Mouse (Mus musculus): ENCODE results near the gene Kcnj10. TPM values are rescaled to one million over a fixed set of nuclear protein-coding genes. Genes with fewer than 3 reads are reported as not detected.

Gene Kcnj10
- polyA plus RNA-seq, 1 experiment, result 2.3 TPM

DNA sequence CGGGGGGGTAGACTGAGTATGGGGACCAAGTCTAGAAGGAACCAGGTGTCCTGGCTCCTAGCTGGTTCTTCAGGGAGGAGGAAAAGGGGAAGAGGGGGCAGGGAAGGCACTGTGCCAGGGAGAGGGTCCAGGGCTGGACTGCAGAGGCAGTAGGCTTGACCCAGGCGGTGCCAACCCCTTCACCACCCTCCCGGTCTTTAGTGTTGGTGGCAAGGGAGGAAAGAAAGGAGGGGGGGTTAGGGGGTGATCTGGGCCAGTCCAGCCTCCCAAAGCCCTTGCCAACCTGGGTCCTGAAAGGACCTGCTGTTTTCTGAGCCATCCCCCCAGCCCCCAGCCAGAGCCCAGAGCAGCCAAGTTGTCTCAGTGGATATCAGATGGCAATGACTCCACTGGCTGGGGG lies 1.7 kb downstream of the Kcnj10 start:
- Histone ChIP-seq H3K4me3 (replicated peaks; ENCODE audit: control insufficient read depth, low read depth, low read length) (no peak overlapping the region), H3K27ac (ENCODE audit: control insufficient read depth, insufficient read depth, low read depth, low read length, poor library complexity) (no peak overlapping the region), H3K4me1 (ENCODE audit: control insufficient read depth, insufficient read depth, low read length) (peaks cover 1% of the 10 kb centered on the region; the same call in 1 of the 2 replicates)
- 67% methylated on average over 3 of the region's 3 CpGs for WGBS
- TF ChIP-seq CTCF (IDR thresholded peaks at IDR 0.05; ENCODE audit: control insufficient read depth, insufficient read depth, low read length), result no peak
- TF ChIP-seq POLR2A (IDR thresholded peaks at IDR 0.05; ENCODE audit: borderline replicate concordance, control insufficient read depth, low read depth, low read length), result no peak

DNA sequence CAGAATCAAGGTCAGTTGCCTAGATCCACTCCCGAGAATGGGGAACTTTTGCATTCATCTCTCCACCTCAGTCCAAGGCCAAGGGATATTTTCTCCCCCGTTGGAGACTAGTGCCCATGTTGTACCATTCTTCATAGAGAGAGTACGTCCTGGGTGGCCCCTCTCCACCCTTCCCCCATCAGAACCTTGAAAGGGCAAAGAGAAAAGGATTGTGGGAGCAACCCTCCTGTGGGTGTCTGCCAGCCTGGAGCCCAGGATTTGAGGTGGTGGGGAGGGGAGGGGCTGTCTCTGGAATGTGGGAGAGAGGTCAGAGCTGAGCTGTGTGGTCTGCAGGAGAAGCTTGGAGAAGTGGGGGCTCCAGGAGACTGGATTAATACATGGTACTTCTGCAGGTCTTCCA lies 2.9 kb downstream of the Kcnj10 start:
- Histone ChIP-seq H3K27ac (ENCODE audit: control insufficient read depth, insufficient read depth, low read depth, low read length, poor library complexity) (no peak overlapping the region), H3K4me1 (ENCODE audit: control insufficient read depth, insufficient read depth, low read length) (peaks cover 3% of the 10 kb centered on the region; the same call in 1 of the 2 replicates), H3K4me3 (replicated peaks; ENCODE audit: control insufficient read depth, low read depth, low read length) (no peak overlapping the region)
- TF ChIP-seq POLR2A (IDR thresholded peaks at IDR 0.05; ENCODE audit: borderline replicate concordance, control insufficient read depth, low read depth, low read length) (no peak), CTCF (IDR thresholded peaks at IDR 0.05; ENCODE audit: control insufficient read depth, insufficient read depth, low read length) (no peak)
- 64% methylated on average over 3 of the region's 3 CpGs for WGBS

DNA sequence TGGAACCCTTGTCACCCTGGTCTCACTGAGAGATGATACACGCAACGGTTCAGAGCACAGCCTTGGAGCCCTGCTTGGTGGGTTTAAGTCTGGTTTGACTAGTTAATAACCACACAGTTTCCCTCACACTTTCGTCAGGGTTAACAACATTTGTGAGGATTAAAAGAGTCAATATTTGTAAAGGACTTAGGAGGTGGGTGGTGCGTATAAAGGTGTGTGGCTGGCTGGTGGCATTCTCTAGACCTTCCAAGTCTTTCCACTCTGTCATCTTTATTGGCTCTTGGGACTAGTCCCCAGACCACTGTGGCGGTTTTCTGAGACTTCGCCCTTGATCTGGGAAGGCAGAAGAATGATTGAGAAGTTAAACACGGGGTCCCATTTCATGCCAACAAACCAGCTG lies 3.8 kb downstream of the Kcnj10 start:
- WGBS, result 79% methylated on average over 7 of the region's 7 CpGs
- TF ChIP-seq CTCF (IDR thresholded peaks at IDR 0.05; ENCODE audit: control insufficient read depth, insufficient read depth, low read length), result no peak
- TF ChIP-seq POLR2A (IDR thresholded peaks at IDR 0.05; ENCODE audit: borderline replicate concordance, control insufficient read depth, low read depth, low read length), result no peak
- peaks cover 3% of the 10 kb centered on the region; the same call in 1 of the 2 replicates for H3K4me1 ChIP-seq (ENCODE audit: control insufficient read depth, insufficient read depth, low read length)
- H3K27ac ChIP-seq (ENCODE audit: control insufficient read depth, insufficient read depth, low read depth, low read length, poor library complexity), result no peak overlapping the region
- no peak overlapping the region for H3K4me3 ChIP-seq (replicated peaks; ENCODE audit: control insufficient read depth, low read depth, low read length)

DNA sequence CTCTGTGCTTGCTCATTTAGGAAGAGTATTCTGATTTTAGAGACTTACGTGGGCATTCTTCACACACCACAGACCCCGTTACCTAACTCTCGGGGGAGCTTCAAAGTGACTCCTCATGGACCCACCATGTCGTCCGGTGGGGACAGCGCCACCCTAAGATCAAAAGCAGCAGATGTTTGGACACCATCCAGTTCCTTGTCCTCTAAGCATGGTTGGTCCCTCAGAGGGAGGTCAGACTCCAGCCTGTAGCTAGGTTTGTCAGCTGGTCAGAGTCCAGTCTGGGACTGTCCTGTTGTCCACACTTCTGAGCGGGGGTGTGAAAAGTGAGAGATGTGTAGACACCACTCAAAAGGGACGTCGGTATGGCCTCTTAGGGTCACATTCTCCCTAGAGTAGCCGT lies 5.7 kb downstream of the Kcnj10 start:
- Histone ChIP-seq H3K27ac (ENCODE audit: control insufficient read depth, insufficient read depth, low read depth, low read length, poor library complexity) (no peak overlapping the region), H3K4me1 (ENCODE audit: control insufficient read depth, insufficient read depth, low read length) (peaks cover 4% of the 10 kb centered on the region; the same call in 1 of the 2 replicates), H3K4me3 (replicated peaks; ENCODE audit: control insufficient read depth, low read depth, low read length) (no peak overlapping the region)
- WGBS, result 76% methylated on average over 10 of the region's 10 CpGs
- TF ChIP-seq CTCF (IDR thresholded peaks at IDR 0.05; ENCODE audit: control insufficient read depth, insufficient read depth, low read length) (no peak), POLR2A (IDR thresholded peaks at IDR 0.05; ENCODE audit: borderline replicate concordance, control insufficient read depth, low read depth, low read length) (no peak)

DNA sequence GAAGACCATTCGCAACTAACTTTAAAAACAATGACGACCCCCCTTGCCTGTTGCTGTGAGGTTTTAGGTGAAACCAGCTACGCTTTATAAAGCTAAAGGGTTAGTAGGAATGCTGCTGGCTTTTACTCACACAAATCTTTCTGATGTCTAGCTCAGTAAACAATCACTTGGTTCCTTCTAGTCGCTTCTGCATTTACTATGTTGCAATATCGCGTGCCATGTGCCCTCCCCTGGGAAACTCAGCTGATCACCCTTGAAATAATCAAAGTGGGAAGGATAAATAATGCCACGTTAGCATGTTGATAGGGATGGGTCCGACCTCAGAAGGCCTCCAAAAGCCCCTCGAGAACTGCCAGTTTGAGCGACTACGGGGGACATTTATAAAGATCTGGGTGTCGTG lies 6.4 kb downstream of the Kcnj10 start:
- no peak for TF ChIP-seq POLR2A (IDR thresholded peaks at IDR 0.05; ENCODE audit: borderline replicate concordance, control insufficient read depth, low read depth, low read length)
- no peak for TF ChIP-seq CTCF (IDR thresholded peaks at IDR 0.05; ENCODE audit: control insufficient read depth, insufficient read depth, low read length)
- no peak overlapping the region for H3K27ac ChIP-seq (ENCODE audit: control insufficient read depth, insufficient read depth, low read depth, low read length, poor library complexity)

DNA sequence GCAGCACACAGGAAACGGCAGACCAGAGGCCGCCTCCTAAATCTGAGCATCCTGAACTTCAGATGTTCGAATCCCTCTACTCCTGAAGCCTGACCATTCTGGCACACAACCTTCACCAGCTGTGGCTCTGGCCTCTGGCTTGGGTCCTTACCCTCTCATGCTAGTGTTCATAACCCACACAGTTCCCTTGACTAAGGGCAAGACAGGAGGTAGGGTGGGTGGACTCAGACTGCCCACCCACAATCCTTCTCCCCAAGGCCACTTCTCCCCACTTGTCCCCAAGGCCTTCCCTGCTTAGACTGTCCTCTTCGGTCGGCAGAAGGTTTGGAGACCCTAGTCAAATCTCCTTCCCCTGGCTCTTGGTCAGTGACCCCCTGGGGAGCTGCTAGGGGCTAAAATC lies 8.5 kb downstream of the Kcnj10 start:
- Histone ChIP-seq H3K4me3 (replicated peaks; ENCODE audit: control insufficient read depth, low read depth, low read length) (no peak overlapping the region), H3K4me1 (ENCODE audit: control insufficient read depth, insufficient read depth, low read length) (peaks cover 12% of the 10 kb centered on the region; the same call in 1 of the 2 replicates), H3K27ac (ENCODE audit: control insufficient read depth, insufficient read depth, low read depth, low read length, poor library complexity) (no peak overlapping the region)
- TF ChIP-seq CTCF (IDR thresholded peaks at IDR 0.05; ENCODE audit: control insufficient read depth, insufficient read depth, low read length), result no peak
- no peak for TF ChIP-seq POLR2A (IDR thresholded peaks at IDR 0.05; ENCODE audit: borderline replicate concordance, control insufficient read depth, low read depth, low read length)
- 82% methylated on average over 5 of the region's 5 CpGs for WGBS

More for the DNA sequence above, 6.4 kb downstream of the Kcnj10 start:
- WGBS, result 68% methylated on average over 12 of the region's 12 CpGs
- peaks cover 4% of the 10 kb centered on the region; the same call in 1 of the 2 replicates for H3K4me1 ChIP-seq (ENCODE audit: control insufficient read depth, insufficient read depth, low read length)
- H3K4me3 ChIP-seq (replicated peaks; ENCODE audit: control insufficient read depth, low read depth, low read length), result no peak overlapping the region

DNA sequence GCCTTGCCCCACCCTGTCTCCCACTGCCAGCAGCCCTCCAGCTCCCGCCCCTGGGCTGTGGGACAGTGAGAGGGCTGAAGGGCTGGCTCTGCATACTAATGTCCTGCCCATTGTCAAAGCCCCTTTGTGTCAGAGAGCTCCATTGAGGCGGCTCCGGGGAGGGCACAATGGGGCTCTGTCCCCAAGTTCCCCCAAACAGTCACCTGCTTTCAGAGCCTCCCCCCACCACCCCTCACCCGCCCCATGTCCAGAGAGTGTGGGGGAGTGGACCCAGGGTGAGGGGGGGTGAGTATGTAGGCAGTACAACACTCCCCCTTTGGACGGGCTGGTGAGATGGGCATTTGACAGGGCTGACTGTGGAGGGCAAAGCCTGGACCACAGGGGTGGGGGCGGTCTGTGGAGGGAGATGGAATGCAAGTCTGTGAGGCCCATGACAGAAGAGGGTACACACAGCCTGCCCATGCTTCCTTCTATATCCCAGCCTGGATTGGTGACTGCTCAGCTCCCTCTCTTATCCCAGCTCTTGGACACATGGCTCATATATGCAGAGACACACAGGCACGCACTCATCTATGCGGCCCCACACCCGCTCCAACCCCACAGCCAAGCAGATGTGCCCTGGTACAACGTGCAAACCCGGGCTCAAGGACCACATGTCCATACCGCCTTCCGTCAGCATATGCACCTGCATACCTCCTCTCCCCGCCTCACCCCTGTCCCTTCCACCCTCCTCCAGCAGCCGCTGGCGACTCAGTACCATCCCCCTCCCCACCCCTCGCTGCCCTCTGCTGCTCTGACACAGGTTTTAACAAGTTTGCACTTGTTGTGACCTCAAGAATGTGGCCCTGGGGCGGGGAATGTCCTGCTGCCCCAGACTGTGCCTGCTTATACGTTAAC lies 9.2 kb downstream of the Kcnj10 start:
- Histone ChIP-seq H3K4me3 (replicated peaks; ENCODE audit: control insufficient read depth, low read depth, low read length) (no peak overlapping the region), H3K27ac (ENCODE audit: control insufficient read depth, insufficient read depth, low read depth, low read length, poor library complexity) (no peak overlapping the region), H3K4me1 (ENCODE audit: control insufficient read depth, insufficient read depth, low read length) (peaks cover 12% of the 10 kb centered on the region; the same call in 1 of the 2 replicates)
- 58% methylated on average over 19 of the region's 19 CpGs for WGBS
- TF ChIP-seq POLR2A (IDR thresholded peaks at IDR 0.05; ENCODE audit: borderline replicate concordance, control insufficient read depth, low read depth, low read length), result no peak
- no peak for TF ChIP-seq CTCF (IDR thresholded peaks at IDR 0.05; ENCODE audit: control insufficient read depth, insufficient read depth, low read length)

DNA sequence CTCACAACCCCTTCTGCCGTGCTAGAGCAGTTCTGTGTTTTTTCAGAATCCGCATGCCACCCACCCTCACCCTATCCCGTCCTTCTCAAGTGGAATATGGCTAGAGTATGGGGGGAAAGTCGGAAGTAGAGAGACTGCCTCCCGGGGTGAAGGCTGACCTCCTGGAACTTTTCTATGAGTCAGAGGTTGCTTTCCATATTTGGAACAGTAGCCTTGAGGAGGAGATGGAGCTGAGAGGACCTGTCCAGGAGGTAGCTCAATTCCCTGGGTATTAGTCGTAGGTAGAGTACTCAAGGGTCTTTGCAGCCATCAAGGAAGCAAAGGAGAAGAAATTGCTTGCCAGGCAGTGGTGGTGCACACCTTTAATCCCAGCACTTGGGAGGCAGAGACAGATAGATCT lies 11.0 kb downstream of the Kcnj10 start:
- no peak for TF ChIP-seq CTCF (IDR thresholded peaks at IDR 0.05; ENCODE audit: control insufficient read depth, insufficient read depth, low read length)
- no peak for TF ChIP-seq POLR2A (IDR thresholded peaks at IDR 0.05; ENCODE audit: borderline replicate concordance, control insufficient read depth, low read depth, low read length)
- Histone ChIP-seq H3K27ac (ENCODE audit: control insufficient read depth, insufficient read depth, low read depth, low read length, poor library complexity) (peak overlapping the region; percentile 34; the same call in 1 of the 2 replicates), H3K4me3 (replicated peaks; ENCODE audit: control insufficient read depth, low read depth, low read length) (no peak overlapping the region), H3K4me1 (ENCODE audit: control insufficient read depth, insufficient read depth, low read length) (peaks cover 10% of the 10 kb centered on the region; the same call in 1 of the 2 replicates)
- 52% methylated on average over 6 of the region's 6 CpGs for WGBS

All from bone marrow, adult 2 months (tissue).